Mouse (Mus musculus): Measurements from ENCODE around the gene Gm4756.

DNA sequence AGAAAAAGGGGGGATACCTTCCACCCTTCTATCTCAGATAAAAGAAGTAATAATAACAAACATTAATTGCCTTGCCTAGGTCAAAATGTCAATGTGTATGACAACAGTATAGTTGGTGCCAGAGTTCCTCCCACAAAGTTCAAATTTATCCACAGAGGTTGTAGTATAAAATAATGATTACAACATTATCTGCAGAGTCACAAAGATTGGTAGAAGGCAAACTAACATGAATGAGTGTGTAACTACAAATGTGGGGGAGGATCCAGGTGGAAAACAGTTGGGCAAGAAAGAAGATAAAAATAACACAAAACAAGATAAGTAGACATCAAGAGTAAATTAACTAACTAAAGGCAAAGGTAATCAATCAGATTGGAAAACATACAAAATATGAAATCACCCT lies 56.5 kb downstream of the Gm4756 start:
- TF ChIP-seq CTCF (IDR thresholded peaks at IDR 0.05; ENCODE audit: borderline replicate concordance, insufficient read depth, low read depth, low read length) (no peak), POLR2A (IDR thresholded peaks at IDR 0.05; ENCODE audit: borderline replicate concordance, insufficient read depth, low read length) (no peak)

Measured in cerebellum, adult 2 months (tissue).